Mouse (Mus musculus): ENCODE measurements around the gene Wasf2.

Gene Wasf2

GRCm38 (mm10) chr4:133127079-133127478 is 3.2 kb upstream of the Wasf2 start:
- no peak for ATAC-seq (ENCODE audit: low TSS enrichment)

GRCm38 (mm10) chr4:133127894-133128293 is 2.4 kb upstream of the Wasf2 start:
- ATAC-seq (ENCODE audit: low TSS enrichment): no peak

GRCm38 (mm10) chr4:133129391-133129790 is 914 bp upstream of the Wasf2 start:
- no peak for ATAC-seq (ENCODE audit: low TSS enrichment)

GRCm38 (mm10) chr4:133130890-133131741 is 811 bp downstream of the Wasf2 start:
- no peak for ATAC-seq (ENCODE audit: low TSS enrichment)

- no peak for ATAC-seq (ENCODE audit: low TSS enrichment)
Observed at GRCm38 (mm10) chr4:133132027-133132426, 1.7 kb downstream of the Wasf2 start.

- ATAC-seq (ENCODE audit: low TSS enrichment): no peak
Observed at GRCm38 (mm10) chr4:133136946-133137345, 6.6 kb downstream of the Wasf2 start.

- no peak for ATAC-seq (ENCODE audit: low TSS enrichment)
Observed at GRCm38 (mm10) chr4:133138971-133139370, 8.7 kb downstream of the Wasf2 start.

- ATAC-seq (ENCODE audit: low TSS enrichment): no peak
Observed at GRCm38 (mm10) chr4:133155006-133155405, 24.7 kb downstream of the Wasf2 start.

GRCm38 (mm10) chr4:133155726-133156125 is 25.4 kb downstream of the Wasf2 start:
- ATAC-seq (ENCODE audit: low TSS enrichment): no peak

- no peak for ATAC-seq (ENCODE audit: low TSS enrichment)
Observed at GRCm38 (mm10) chr4:133156422-133156821, 26.1 kb downstream of the Wasf2 start.

GRCm38 (mm10) chr4:133156831-133157230 is 26.5 kb downstream of the Wasf2 start:
- no peak for ATAC-seq (ENCODE audit: low TSS enrichment)

GRCm38 (mm10) chr4:133159127-133159526 is 28.8 kb downstream of the Wasf2 start:
- no peak for ATAC-seq (ENCODE audit: low TSS enrichment)

- no peak for ATAC-seq (ENCODE audit: low TSS enrichment)
Observed at GRCm38 (mm10) chr4:133159646-133160045, 29.3 kb downstream of the Wasf2 start.

- ATAC-seq (ENCODE audit: low TSS enrichment): no peak
Observed at GRCm38 (mm10) chr4:133160211-133160610, 29.9 kb downstream of the Wasf2 start.

- ATAC-seq (ENCODE audit: low TSS enrichment): no peak
Observed at GRCm38 (mm10) chr4:133160821-133161220, 30.5 kb downstream of the Wasf2 start.

- no peak for ATAC-seq (ENCODE audit: low TSS enrichment)
Observed at GRCm38 (mm10) chr4:133162196-133162595, 31.9 kb downstream of the Wasf2 start.

GRCm38 (mm10) chr4:133166773-133167172 is 36.5 kb downstream of the Wasf2 start:
- ATAC-seq (ENCODE audit: low TSS enrichment): no peak

GRCm38 (mm10) chr4:133169237-133170055 is 39.1 kb downstream of the Wasf2 start:
- ATAC-seq (ENCODE audit: low TSS enrichment): no peak

- ATAC-seq (ENCODE audit: low TSS enrichment): no peak
Observed at GRCm38 (mm10) chr4:133170056-133170524, 39.8 kb downstream of the Wasf2 start.

GRCm38 (mm10) chr4:133170616-133171015 is 40.3 kb downstream of the Wasf2 start:
- no peak for ATAC-seq (ENCODE audit: low TSS enrichment)

- ATAC-seq (ENCODE audit: low TSS enrichment): no peak
Observed at GRCm38 (mm10) chr4:133172451-133172850, 42.1 kb downstream of the Wasf2 start.

GRCm38 (mm10) chr4:133174361-133174760 is 44.1 kb downstream of the Wasf2 start:
- no peak for ATAC-seq (ENCODE audit: low TSS enrichment)

- no peak for ATAC-seq (ENCODE audit: low TSS enrichment)
Observed at GRCm38 (mm10) chr4:133175274-133175673, 45.0 kb downstream of the Wasf2 start.
